Mouse (Mus musculus) hindbrain, embryonic 13.5 days (tissue): Measurements from ENCODE around the gene Zfp1. TPM values are rescaled to one million over a fixed set of nuclear protein-coding genes. Genes with fewer than 3 reads are reported as not detected.

Source experiments
- ATAC-seq: fragments of 200-750 bp; cut with Nextera tagmentation; 2 replicates; pipeline ENCODE4 v1.8.0; 2017; ENCODE audit warnings: moderate TSS enrichment; ENCODE audit not compliant: low FRiP score
- H3K27ac ChIP-seq: fragments of 300-500 bp; sonication (generic); 2 replicates; pipeline ENCODE4 v1.5.1; 2015; ENCODE audit warnings: inconsistent platforms, mild to moderate bottlenecking, moderate library complexity
- H3K27me3 ChIP-seq: fragments of 300-500 bp; sonication (generic); 2 replicates; pipeline ENCODE4 v1.6.1; 2015; ENCODE audit warnings: mild to moderate bottlenecking, inconsistent platforms
- H3K36me3 ChIP-seq: fragments of 300-500 bp; sonication (generic); 2 replicates; pipeline ENCODE4 v1.6.1; 2015; ENCODE audit warnings: mild to moderate bottlenecking, inconsistent platforms
- H3K4me1 ChIP-seq: fragments of 300-500 bp; sonication (generic); replicated peaks from 2 replicates; pipeline ENCODE4 v1.6.1; 2015; ENCODE audit warnings: inconsistent platforms
- H3K4me2 ChIP-seq: fragments of 300-500 bp; sonication (generic); 2 replicates; pipeline ENCODE4 v1.6.1; 2015; ENCODE audit warnings: inconsistent platforms, mild to moderate bottlenecking, moderate library complexity
- H3K4me3 ChIP-seq: fragments of 300-500 bp; sonication (generic); 2 replicates; pipeline ENCODE4 v1.5.1; 2015; ENCODE audit warnings: mild to moderate bottlenecking, inconsistent platforms
- H3K9ac ChIP-seq: fragments of 300-500 bp; sonication (generic); 2 replicates; pipeline ENCODE4 v1.6.1; 2015; ENCODE audit warnings: mild to moderate bottlenecking, inconsistent platforms
- H3K9me3 ChIP-seq: fragments of 300-500 bp; sonication (generic); 2 replicates; pipeline ENCODE4 v1.6.1; 2016; ENCODE audit warnings: inconsistent platforms
- WGBS: fragments of 180-500 bp; shearing (Covaris S2); methylation state at CpG from one replicate; pipeline ENCODE4 v1.1.7; 2015; 5-methylcytosine and 5-hydroxymethylcytosine counted together
- polyA plus RNA-seq: library from polyadenylated mRNA; unstranded; fragments of >200 nt; fragmentation: Nextera tagmentation; extraction: Ambion mirVana; gene quantifications from 2 replicates; pipeline ENCODE4 v1.2.1, GENCODE M21; 2015

Zfp1 gene
- 27.6 and 28.1 TPM in 2 replicates for polyA plus RNA-seq

DNA sequence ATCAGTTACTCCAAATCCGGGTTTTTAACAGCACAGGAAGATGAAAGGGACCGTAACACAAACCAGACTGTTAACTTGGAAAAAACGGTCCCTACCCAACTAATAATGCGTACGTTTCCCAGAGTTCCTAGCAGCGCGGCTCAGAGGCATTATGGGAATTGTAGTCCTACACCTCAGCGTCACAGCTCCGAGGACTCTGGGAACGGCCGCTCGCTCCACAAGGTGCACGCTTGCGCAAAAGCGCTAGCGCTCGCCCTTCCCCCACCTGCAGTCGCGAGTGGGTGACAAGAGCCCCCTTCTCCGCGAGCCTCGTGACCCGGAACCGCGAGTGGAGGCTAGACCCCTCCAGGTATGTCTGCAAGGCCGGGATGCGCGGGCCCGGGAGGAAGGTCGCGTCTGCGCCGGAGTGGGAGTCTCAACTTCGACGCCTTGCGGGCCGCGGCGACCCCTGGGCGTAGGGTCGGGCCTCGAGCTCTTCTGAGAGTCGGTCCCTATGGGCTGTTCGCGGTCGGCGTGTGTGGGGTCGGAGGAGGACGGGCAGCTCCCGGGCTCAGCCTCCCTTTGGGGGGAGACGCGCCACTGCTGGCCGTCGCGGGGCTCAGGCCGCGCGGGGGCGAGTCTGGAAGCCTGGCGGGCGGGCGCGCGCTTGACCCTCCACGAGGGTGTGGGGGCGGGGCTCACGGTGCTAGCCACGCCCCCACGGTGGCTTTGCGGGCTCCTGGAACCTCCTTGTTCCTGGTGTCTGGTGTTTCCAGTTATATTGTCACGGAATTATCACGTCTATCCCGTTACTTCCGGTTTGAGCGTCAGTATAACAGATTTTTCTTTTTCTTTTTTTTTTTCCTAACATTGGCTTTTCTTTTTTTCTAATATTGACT lies at the start of gene Zfp1:
Gene Zfp1 (plus strand): TSS at position 138 of the 878 bp plus-strand sequence.
- 0 out of 2 replicates have a peak, but pooled peaks cover 2% of the 10 kb centered on the region for H3K36me3 ChIP-seq
- H3K9ac ChIP-seq = peak within 1 kb of the TSS; percentile 87
- peak within 1 kb of the TSS; percentile 87 for H3K4me3 ChIP-seq
- peak within 1 kb of the TSS; percentile 60 for H3K4me2 ChIP-seq
- H3K27ac ChIP-seq = peak within 1 kb of the TSS; percentile 93
- H3K9me3 ChIP-seq = no peaks in the 10 kb centered on the region
- WGBS = under 1% methylated on average over 72 of the region's 75 CpGs
- peak; percentile 99 for ATAC-seq
- H3K4me1 ChIP-seq = peaks cover 16% of the 10 kb centered on the region
- no peaks in the 10 kb centered on the region for H3K27me3 ChIP-seq

DNA sequence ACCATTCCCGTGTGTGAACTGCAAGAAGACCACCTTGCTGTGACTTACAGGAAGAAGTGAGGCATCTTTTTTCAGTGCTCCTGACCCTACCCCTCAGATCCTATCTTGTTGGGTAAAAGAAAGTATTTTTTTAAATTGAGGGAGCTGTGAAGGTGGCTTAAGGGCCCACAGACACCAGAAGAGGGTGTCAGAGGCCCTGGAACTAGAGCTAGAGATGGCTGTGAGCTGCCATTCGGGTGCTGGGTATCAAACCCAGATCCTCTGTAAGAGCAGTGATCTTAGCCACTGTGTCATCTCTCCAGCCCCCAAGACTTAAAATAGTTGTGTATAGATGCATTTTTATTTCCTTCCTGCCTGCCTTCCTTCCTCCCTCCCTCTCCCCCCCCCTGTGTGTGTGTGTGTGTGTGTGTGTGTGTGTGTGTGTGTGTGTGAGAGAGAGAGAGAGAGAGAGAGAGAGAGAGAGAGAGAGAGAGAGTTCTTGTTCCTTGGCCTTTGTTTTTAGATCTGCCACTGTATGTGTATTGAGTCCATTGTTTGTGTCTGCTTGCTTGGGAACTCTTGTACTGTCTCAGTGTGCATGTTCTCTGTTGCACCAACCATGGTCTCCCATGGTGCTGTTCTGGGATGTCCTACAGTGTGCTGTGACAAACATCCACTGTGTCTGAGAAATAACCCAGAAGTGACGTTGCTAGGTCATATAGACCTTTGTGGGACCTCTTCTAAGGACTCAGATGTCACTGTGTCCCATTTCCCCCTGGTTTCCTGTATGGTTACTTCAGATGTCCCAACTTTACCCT lies 49.0 kb upstream of the Zfp1 start:
- peaks cover 73% of the 10 kb centered on the region for H3K4me1 ChIP-seq

DNA sequence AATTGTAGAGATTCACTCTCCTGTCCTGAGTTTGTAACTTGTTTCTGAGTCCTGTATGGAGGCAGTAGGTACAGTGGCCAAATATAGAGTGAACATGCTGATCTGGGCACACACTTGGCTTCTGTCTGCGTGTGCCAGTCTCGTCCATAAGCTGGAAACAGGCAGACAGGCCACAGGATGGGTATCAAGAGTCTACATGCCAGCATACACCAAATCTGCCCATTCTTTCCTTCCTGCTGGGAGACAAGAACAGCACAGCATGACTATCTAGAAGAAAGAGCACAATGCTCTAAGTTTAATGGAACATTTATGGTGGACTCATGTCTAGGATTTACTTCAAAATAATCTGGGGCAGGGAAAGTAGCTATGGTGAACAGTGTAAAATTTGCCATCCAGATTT lies 48.2 kb upstream of the Zfp1 start:
- H3K36me3 ChIP-seq = no peaks in the 10 kb centered on the region
- H3K27ac ChIP-seq = peak overlapping the region; percentile 3; the same call in 1 of the 2 replicates
- no peak overlapping the region for H3K4me2 ChIP-seq
- H3K9ac ChIP-seq = no peak overlapping the region
- no peak for ATAC-seq
- 90% methylated on average over 2 of the region's 2 CpGs for WGBS
- no peaks in the 10 kb centered on the region for H3K9me3 ChIP-seq
- H3K4me1 ChIP-seq = peaks cover 73% of the 10 kb centered on the region
- H3K27me3 ChIP-seq = no peaks in the 10 kb centered on the region
- no peak overlapping the region for H3K4me3 ChIP-seq

More for the DNA sequence above, 49.0 kb upstream of the Zfp1 start:
- Histone ChIP-seq H3K27me3 (no peaks in the 10 kb centered on the region), H3K36me3 (no peaks in the 10 kb centered on the region), H3K4me3 (no peak overlapping the region), H3K9me3 (no peaks in the 10 kb centered on the region), H3K4me2 (no peak overlapping the region), H3K27ac (no peak overlapping the region; the same call in 1 of the 2 replicates), H3K9ac (no peak overlapping the region)
- no peak for ATAC-seq
- 82% methylated on average over 3 of the region's 3 CpGs for WGBS

DNA sequence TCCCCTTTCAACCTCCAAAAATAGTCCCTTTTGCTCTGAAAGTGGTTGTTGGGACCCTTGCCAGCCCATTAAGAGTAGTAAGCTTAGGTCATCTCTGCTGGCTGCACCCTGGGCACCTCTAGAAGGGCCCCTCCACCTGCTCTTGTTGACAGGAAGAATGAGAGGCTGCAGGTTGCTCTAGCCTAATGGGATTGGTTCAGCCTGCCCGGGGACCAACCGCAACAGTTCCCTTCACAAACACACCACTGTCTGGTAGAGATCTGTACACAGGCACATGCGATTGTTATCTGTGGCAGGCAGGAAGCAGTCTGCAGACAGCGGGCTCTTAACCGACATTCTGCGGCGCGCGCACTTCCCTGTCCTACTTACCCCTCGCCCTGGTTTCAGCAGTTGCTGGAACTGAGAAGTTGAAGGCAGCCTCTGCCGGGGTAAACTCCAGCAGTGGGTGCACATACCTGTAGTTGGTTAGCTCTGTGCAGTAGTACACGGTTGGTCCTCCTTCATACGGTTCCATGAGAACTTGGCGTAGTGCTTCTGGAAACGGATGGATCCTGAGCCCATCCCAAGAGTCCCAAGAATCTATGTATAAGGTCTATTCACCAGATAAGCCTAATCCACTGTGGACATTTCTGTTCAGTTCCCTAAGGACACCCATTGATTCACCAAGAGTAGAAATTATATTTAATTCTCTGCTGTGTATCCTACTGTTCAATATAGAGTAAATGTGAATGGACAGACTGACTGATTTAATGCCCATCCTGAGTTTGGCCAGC lies 47.3 kb upstream of the Zfp1 start:
- 0 out of 2 replicates have a peak, but pooled peaks have one; percentile 44 for ATAC-seq
- H3K4me1 ChIP-seq = peaks cover 69% of the 10 kb centered on the region
- H3K4me2 ChIP-seq = no peak overlapping the region
- peak overlapping the region; percentile 13; the same call in 1 of the 2 replicates for H3K27ac ChIP-seq
- no peaks in the 10 kb centered on the region for H3K36me3 ChIP-seq
- no peaks in the 10 kb centered on the region for H3K27me3 ChIP-seq
- H3K4me3 ChIP-seq = no peak overlapping the region
- no peaks in the 10 kb centered on the region for H3K9me3 ChIP-seq
- no peak overlapping the region for H3K9ac ChIP-seq
- 86% methylated on average over 15 of the region's 15 CpGs for WGBS

DNA sequence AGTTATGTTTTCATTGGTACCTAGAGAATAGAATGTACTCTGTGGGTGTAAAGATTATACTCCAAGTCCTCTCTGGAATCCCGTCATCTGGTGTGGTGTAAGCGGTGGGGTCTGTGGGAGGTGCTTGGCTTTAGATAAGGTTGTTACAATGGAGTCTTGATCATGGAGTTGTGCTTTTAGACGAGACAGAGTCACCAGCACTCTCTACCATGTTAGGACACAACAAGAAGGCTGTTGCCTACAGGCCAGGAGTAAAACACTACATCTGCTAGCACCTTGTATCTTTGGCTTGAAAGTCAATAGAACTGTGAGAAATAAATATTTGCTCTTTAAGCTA lies 46.7 kb upstream of the Zfp1 start:
- H3K9me3 ChIP-seq = no peaks in the 10 kb centered on the region
- 59% methylated on average over 3 of the region's 3 CpGs for WGBS
- H3K4me1 ChIP-seq = peaks cover 65% of the 10 kb centered on the region
- H3K27me3 ChIP-seq = no peaks in the 10 kb centered on the region
- no peak overlapping the region for H3K4me3 ChIP-seq
- no peaks in the 10 kb centered on the region for H3K36me3 ChIP-seq
- no peak overlapping the region for H3K4me2 ChIP-seq
- ATAC-seq = no peak
- H3K9ac ChIP-seq = no peak overlapping the region
- H3K27ac ChIP-seq = peak overlapping the region; percentile 13; the same call in 1 of the 2 replicates

DNA sequence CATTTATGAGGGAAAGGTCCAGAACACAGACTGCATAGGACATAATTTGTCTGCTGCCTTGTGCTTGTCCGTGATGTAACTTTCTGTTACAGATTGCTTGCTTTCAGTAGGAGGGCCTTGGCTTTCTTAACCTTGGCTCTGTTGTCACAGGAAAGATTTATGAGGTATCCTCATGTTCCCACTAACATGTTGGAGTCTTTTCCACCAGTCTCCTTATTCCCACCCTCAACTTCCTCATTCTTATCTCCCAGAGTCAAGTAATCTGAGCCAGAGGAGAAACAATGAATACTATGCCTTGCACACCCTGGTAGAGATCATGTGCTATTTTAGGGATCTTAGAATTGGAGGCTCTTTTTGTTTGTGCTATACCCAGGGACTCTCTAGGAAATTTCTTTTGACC lies 45.9 kb upstream of the Zfp1 start:
- Histone ChIP-seq H3K4me1 (peaks cover 63% of the 10 kb centered on the region), H3K4me3 (no peak overlapping the region), H3K27ac (peak overlapping the region; percentile 48), H3K9me3 (no peaks in the 10 kb centered on the region), H3K27me3 (no peaks in the 10 kb centered on the region), H3K9ac (no peak overlapping the region), H3K4me2 (no peak overlapping the region), H3K36me3 (no peaks in the 10 kb centered on the region)
- ATAC-seq = no peak
- WGBS = 50% methylated on average over 1 of the region's 1 CpGs

DNA sequence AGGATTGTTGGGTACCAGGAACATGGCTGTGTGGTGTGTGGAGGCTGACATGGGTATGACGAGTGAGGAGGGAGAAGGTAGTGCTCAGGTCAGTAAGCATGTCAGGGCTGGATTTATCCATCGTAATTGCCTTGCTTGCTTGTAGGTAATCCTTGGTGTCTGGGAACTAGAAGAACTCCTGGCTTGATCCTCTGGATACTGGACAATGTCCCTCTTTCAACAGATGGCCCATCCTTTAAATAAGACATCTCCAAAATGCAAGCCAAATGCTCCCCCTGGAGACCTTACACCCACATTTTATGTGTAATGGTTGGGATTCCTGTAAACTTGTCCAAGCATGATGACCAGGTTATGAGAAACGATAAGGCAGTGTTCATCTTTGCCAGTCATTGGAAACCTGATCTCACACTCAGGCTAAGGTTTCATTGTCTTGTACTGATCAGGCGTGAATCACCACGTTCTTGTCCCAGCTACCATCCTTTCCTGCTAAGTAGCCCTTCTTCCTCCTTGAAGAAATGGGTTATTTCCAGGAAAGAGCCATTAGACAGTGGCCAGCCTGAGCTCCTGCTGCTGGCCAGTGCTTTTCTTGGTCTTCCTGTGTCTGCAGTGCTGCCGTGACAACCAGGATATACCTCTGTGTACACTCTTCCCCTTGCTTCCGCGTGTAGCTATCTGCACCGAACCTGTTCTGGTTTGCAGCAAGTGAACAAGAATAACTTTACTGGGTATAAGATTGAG lies 43.3 kb upstream of the Zfp1 start:
- H3K4me3 ChIP-seq = no peak overlapping the region
- no peak overlapping the region for H3K27ac ChIP-seq
- no peak overlapping the region for H3K4me2 ChIP-seq
- no peak for ATAC-seq
- H3K4me1 ChIP-seq = peaks cover 45% of the 10 kb centered on the region
- H3K9me3 ChIP-seq = no peaks in the 10 kb centered on the region
- H3K9ac ChIP-seq = no peak overlapping the region
- H3K27me3 ChIP-seq = no peaks in the 10 kb centered on the region
- 81% methylated on average over 9 of the region's 9 CpGs for WGBS
- no peaks in the 10 kb centered on the region for H3K36me3 ChIP-seq

DNA sequence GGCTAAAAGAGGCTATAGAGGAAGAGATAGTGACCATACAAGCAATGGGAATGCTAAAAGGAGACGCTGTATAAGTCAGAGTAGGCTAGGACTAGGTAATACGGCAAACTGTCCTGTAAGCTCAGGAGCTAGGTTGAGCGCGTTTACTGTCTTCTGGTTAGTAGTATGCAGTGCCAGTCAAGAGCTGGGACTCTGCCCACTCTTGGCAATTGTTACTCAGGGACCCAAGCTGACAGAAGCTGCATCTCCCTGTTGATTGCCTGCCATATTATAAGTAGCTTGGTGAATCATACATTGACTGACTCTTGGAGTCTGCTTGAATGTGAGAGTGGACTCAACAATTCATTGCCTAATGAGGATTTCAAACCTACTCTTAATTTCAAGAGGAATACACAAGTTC lies 41.2 kb upstream of the Zfp1 start:
- H3K9ac ChIP-seq = no peak overlapping the region
- no peaks in the 10 kb centered on the region for H3K27me3 ChIP-seq
- no peak for ATAC-seq
- H3K36me3 ChIP-seq = no peaks in the 10 kb centered on the region
- peaks cover 23% of the 10 kb centered on the region for H3K4me1 ChIP-seq
- no peak overlapping the region for H3K4me2 ChIP-seq
- H3K27ac ChIP-seq = no peak overlapping the region
- H3K9me3 ChIP-seq = no peaks in the 10 kb centered on the region
- no peak overlapping the region for H3K4me3 ChIP-seq
- WGBS = 96% methylated on average over 4 of the region's 4 CpGs

DNA sequence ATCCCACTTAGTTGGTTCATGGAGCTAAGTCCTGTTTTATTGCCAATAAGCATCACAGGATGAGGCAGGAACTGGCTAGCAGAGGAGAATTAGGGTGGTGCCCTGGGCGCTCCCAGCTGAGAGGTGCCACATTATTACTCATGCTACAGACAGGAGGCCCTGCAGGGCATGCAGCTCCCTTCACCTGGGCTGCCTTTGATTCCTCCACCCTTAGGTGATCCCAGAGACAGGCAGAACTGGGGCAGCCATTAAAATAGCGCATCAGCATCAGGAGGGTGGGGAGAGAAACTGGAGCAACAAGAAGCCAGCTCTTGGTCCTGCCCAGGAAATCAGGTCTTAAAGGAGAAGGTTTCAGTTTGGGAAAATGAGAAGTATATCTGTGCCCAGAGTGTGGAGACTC lies 38.2 kb upstream of the Zfp1 start:
- Histone ChIP-seq H3K9ac (no peak overlapping the region), H3K9me3 (no peaks in the 10 kb centered on the region), H3K36me3 (peaks cover 7% of the 10 kb centered on the region; the same call in 1 of the 2 replicates), H3K27ac (no peak overlapping the region), H3K4me3 (no peak overlapping the region), H3K4me2 (no peak overlapping the region), H3K27me3 (no peaks in the 10 kb centered on the region), H3K4me1 (peaks cover 22% of the 10 kb centered on the region)
- ATAC-seq = no peak
- 89% methylated on average over 2 of the region's 2 CpGs for WGBS

DNA sequence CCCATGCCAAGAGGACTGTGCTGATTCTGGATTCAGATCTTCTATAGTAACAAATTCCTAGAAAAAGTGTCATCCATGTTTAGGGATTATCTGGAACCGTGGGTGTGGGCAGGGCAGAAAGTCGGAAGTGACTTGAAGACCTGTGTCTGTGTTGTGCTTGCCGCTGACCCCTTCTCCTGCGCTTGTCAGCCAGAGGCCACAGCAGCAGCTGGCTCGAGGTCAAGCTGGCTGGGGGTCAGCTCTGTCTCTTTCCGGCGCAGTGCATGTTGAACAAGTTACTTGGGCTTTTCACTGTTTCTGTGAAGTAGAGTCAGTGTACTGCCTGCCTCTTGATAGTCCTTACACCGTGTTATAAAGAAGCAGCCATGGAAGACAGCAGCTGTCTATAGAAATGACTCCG lies 36.2 kb upstream of the Zfp1 start:
- WGBS = 94% methylated on average over 9 of the region's 9 CpGs
- Histone ChIP-seq H3K27me3 (no peaks in the 10 kb centered on the region), H3K27ac (no peak overlapping the region), H3K4me3 (no peak overlapping the region), H3K4me2 (no peak overlapping the region), H3K36me3 (peaks cover 18% of the 10 kb centered on the region), H3K9me3 (no peaks in the 10 kb centered on the region), H3K4me1 (peaks cover 19% of the 10 kb centered on the region), H3K9ac (no peak overlapping the region)
- no peak for ATAC-seq

DNA sequence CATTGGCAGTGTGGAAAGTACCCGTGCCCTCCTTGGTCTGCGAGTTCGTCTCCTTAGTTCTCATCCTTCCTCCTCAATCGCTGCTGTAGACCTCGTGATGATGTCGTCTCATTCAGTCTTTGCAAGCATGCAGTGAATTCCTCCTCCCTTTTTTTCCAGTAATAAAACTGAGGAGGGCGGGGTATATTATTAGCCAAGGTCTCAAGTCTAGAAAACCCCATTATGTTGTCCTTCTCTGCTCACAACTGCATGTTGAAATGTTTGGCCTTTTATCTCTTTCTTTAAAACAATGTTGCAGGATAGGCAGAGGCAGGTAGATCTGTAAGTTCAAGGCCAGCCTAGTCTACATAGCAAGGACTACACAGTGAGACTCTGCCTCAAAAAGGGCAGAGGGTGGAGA lies 35.8 kb upstream of the Zfp1 start:
- WGBS = 95% methylated on average over 7 of the region's 7 CpGs
- Histone ChIP-seq H3K27ac (no peak overlapping the region), H3K4me3 (no peak overlapping the region), H3K9me3 (no peaks in the 10 kb centered on the region), H3K9ac (no peak overlapping the region), H3K36me3 (peaks cover 23% of the 10 kb centered on the region), H3K27me3 (no peaks in the 10 kb centered on the region), H3K4me2 (no peak overlapping the region), H3K4me1 (peaks cover 19% of the 10 kb centered on the region)
- no peak for ATAC-seq
